Mouse (Mus musculus) gastrocnemius, adult 8-10 months (tissue): ENCODE results near the gene Gigyf1. TPM values are rescaled to one million over a fixed set of nuclear protein-coding genes. Genes with fewer than 3 reads are reported as not detected.

Source experiments
- DNase-seq, 2 experiments: peaks; one replicate each; pipeline ENCODE4 v3.0.0; 2022; ENCODE audit warnings: low spot score in 2 of 2
- total RNA-seq, 4 experiments: library from RNA; stranded (reverse); gene quantifications; 2 replicates each; pipeline ENCODE4 v1.2.4; 2022

The Gigyf1 gene
- total RNA-seq, result 10 to 100 TPM; 21.2 to 25.5 (median 22.6) TPM

DNA sequence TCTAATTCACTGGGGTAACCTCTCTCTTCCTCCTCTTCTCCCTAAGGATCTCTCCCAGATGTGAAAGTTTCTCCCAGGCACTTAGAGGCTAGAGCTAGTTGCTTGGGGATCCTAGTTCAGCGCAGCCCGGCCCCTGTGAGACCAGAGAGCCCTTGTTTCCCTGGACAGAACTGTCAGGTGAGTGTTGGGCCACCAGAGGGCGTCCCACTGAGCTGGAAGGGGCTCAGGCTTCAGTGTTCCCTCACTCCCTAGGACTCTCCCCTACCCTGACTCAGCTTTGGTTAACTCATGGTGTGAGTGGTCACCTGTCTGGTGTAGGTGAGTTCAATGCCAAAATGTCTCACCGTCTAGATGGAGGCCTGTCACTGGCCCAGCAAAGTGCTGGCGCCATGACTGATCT, at the start of gene Gigyf1:
Gene Gigyf1, plus strand, starts transcription at position 113 of the 400 bp plus-strand sequence.
- DNase-seq, result no peak

DNA sequence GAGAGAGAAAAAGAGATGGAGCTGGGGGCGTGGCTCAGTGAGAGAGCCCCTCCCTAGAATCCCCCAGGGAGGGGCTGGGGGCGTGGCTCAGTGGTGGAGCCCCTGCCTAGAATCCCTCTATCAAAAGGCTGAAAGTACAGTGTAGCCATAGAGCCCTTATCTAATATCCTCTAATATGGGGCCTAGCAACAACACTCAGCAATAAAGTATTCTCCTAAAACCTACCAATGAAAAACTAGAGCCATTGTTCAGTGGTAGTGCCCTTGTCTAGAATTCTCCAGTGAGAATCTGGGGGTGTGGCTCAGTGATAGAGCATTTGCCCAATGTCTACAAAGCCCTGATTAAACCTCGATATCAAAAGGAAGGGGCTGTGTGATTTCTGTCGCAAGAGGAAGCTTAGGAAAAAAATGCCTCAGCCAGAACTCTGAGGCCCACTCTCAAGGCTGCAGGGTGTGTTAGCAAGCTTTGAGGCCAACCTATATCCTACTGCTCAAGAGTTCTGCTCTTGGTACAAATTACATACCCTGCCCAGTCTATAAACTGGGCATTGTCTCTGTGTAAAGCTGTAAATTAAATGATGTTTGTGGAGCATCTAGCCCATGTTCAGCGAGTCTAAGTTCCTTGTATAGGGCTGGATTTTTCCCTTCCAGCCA, 46.0 kb upstream of the Gigyf1 start:
- DNase-seq, result no peak

DNA sequence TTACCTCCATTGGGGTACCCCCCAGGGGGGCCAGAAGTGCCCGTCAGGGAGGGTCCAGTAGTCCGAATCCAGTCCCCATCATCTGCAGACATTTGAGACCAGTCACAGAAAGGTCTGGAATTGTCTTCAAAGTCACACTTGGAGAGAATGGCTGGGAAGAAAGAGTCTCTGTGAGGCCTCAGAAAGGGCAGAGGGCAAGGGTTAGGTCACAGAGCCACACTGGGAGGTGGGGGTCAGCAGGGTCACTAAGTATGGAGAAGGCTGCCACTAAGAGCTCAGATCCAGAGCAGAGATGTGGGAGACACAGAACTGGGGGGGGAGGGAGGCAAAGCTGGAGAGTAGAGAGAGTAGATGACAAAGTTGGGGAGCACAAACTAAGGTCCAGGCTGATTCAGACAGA, 44.0 kb upstream of the Gigyf1 start:
- no peak for DNase-seq

DNA sequence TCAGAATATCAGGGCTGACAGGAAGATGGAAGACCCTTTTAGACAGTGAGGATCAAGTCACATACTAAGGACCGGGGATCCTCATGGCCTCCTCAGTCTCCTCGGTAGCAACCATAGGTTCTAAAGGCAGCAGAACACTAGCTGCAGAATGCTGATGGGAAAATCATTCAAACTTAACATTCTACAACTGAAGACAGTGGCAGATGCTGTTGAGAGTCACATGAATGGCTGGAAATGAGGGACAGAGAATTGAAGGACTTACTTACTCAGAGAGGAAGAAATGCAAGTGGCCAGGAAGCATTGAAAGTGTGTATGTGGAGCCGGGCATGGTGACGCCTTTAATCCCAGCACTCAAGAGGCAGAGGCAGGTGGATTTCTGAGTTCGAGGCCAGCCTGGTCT, 41.4 kb upstream of the Gigyf1 start, which contains the start of gene Zan:
Gene Zan, minus strand, starts transcription at position 101 of the 400 bp plus-strand sequence.
- no peak for DNase-seq

DNA sequence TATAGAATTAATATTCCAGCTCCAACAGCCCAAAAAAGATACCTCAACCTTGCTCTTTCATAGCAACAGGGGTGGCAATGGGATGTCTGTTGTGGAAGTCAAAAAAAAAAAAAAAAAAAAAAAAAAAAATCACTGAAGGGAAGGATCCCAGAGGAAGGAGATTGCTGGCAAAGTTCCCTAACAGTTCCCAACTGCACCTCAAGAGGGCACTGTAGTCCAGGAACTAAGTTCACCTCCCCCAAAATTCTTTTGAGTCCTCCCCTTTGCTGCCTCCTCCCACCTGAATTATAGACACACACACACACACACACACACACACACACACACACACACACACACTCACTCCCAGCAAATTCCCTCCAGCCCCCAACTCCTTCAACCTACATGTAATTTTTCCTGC, 37.2 kb upstream of the Gigyf1 start:
- peak; percentile 71 to 74 for DNase-seq

DNA sequence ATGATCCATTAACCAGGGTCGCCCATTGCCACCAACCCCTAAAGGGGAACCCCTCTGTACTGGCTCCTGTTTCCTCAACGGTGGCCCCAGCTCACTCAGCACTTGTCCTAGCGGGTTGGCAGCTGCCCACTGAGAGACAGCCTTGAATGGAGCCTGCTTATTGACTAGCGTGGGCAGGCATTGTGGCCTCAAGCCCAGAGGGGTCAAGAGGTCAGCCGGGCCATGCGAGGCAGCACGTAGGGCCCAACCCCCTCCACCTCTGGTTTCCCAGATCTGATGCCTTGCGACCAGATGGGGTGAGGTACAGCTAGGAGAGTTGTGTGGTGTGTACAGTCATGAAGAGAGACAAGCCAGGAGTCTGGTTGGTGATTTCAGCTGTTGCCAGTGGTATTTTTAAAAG, 36.5 kb upstream of the Gigyf1 start:
- DNase-seq, result no peak

DNA sequence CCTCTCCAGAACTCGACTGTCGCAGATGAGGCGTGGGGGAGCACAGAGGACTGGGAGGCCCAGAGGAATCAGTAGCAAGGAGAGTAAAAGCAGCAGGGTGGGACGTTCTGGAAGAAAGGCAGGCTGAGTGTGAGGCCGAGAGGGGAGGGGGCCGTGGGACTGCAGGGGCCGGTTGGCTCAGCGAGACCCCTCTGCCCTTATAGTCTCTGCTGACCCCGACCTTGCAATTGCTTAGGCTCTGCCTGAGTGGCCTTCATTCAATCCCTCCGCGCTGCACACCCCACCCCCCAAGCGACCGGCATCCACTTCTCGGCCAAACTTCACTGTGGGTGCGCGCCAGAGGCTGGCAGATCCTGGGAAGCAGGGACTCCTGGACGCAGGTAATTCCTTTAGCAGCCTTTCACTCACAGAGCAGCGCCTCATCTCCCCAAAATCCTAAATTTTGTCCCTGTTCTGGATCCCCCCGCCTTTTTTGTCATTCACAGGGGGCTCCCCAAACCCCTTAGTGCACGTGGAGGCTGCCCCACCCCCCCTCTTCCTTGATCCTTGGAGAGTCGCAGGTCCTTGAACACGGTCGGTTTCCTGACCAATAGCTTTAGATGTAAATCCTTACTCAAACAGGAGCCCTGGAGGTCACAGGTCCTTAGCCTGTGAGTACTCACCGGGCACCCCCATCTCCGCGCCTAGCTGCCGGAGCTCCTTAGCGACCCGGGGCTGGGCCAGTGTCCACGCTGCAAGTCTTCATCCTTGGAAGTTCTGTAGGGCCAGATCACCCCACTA, 33.1 kb upstream of the Gigyf1 start:
- DNase-seq, result no peak

DNA sequence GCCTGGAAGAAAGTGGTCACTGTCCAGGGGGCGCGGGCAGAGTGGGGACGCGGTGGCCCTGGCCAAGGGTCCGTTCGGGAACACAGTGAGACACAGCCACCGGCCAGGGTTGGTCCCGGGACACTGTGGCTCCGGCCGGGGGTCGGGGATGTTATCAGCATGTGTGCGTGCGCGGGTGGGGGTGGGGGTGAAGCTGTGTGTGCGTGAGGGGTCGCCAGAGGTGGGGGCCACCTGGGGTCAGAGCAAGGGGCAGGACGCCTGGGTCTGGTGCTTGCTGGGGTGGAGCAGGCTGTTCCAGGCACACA, 32.5 kb upstream of the Gigyf1 start:
- DNase-seq, result no peak

DNA sequence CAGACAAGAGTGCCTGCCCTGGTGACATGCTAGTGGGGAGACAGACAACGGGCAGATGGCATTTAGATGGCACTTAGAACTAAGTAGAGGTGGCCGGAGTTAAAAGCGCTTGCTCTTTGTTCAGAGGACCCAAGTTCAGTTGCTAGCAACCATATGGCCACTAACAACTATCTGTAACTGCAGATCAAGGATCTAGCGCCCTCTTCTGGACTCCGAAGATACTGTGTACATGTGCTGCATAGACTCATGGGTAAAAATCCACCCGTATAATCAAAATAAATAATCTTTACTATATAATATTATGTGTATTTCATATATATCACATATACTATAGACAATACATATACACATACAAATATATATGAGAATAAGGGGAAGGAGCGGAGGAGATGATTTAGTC, 30.7 kb upstream of the Gigyf1 start:
- no peak for DNase-seq

DNA sequence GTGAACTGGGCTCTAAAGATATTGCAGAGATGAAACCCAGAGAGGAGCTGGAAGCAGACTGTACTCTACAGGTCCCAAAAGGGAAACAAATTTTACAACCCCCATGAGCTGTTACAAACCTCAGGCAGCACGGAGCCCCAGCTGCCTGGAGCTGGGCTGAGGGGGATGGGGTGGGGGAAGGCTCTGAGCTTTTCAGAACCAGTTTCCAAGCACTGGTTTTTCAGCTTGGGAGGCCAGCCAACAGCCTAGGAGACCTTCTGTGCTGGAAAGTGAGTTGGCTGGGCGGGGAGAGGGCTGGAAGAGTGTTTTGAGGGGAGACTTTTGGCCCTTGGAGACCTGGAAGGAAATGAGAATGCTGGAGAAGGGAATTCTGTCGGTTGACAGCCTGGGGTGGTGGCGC, 26.8 kb upstream of the Gigyf1 start:
- peak in 1 of 2 experiments; percentile 62 for DNase-seq

DNA sequence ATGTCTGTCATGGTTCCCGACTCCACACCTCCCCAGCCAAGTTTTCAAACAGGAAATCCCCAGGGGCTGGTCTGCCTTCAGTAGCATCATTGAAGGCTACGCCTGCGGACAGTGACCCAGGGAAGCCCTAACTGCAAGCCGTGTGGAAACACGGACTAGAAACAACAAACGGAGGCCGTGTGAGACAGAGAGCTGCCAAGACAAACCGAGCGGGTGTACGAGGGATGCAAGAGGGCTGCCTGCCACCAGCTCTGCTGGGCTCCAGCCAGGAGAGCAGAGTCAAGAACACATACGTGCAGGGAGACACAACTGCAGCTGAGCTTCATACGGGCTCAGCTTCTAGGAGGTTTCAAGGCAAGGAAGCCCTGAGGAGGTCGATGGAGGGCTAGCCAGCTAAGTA, 24.5 kb upstream of the Gigyf1 start:
- no peak for DNase-seq

DNA sequence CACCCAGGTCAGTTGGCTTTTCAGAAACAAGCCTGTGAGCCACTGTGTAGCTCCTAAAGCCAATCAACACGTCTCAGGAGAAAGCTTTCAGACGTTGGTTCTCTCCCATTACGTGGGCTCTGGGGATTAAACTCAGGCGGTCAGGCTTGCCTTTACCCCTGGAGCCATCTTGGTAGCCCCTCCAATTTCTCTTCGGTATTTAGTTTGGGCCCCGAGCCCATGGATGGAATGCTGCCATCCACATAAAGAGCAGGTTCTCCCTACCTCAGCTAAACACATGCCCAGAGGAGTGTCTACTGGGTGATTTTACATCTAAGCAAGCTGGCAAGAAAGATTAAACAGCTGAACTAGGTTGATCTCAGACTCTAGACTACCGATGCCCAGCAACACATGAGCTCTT, 18.2 kb upstream of the Gigyf1 start:
- no peak for DNase-seq

DNA sequence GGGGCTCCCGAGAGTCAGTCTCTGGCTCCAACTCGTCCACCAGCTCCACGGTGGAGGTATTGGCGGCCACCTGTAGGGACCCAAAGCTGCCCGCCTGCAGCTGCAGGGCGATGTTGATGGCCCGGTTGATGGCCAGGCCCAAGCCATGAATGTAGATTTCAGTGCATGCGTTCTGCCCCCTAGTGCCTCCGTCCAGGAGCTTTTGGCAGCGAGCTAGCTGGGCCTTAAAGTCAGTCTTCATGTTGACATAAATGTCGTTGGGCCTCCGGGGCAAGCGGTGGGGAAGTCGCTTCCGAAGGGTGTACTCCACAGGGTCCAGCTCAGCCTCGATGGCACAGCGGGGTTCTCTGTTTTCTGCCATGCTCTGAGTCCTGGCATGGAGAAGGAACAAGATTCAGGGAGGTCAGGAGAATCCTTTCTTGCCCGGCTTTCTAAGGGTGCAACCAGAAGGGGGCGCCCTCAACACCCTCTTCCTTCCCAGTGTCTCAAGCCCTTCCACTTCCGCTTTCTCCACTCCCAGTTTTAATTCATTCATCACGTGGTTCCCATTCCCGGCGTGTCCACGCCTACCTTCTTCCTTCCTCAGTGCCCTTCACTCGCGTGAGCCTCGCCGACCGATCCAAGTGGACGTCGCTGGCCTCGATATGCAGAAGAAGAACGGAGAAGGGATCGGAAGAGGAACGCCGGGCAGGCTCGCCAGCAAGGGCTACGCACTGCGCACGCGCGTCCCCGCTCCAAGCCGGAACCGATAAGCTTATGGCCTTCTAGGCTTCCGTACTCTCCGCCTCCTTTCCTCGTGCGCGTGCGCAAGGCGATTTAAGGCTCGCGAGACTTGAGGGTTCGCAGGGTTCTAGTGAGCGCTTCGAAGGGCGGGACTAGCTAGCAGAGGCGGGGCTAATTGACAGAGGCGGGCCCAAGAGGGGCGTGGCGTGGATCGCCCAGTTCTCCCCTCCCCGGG, 16.4 kb upstream of the Gigyf1 start, which contains the start of gene Pop7:
Gene Pop7, minus strand, starts transcription at position 810 of the 958 bp plus-strand sequence.
- DNase-seq, result peak; percentile 100

DNA sequence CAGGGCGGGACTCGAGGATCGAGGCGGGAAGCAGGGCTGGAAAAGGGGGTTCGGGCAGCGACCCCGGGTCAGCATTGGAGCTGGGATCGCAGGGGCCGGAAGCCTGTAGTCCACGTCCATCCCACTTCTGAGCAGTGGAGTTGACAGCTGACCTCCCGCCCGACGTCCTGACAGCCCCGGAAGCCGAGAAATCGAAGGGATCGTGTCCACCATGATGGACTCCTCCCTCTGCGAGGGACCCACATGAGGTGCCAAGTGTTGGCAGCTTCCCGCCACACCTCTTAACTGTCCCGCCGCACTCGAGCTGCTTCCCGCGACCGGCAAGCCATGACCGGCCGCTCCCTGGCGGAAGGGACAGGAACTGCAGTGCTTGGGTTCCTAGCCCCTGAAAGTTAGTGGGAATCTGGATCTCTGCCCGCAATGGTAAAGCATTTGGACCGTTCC, 15.7 kb upstream of the Gigyf1 start:
- DNase-seq, result peak in 1 of 2 experiments; percentile 84

DNA sequence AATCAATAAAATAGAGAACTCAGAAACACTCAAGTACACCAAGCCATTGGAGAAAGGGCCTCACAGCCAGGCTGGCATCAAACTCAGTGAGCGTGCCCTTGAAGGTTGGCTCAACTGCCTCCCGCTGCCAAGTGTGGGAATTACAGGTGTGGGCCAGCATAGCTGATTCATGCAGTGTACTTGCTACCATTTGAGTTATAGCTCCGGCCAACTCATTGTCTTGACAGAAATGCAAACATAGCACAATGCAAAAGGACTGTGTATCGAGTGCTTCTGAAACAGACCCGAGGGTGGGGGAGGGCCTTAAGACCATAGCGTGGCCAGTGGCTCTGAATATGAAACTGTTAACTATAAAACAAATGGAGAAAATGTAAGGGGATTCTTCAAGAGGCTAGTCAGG, 14.3 kb upstream of the Gigyf1 start:
- DNase-seq, result no peak

DNA sequence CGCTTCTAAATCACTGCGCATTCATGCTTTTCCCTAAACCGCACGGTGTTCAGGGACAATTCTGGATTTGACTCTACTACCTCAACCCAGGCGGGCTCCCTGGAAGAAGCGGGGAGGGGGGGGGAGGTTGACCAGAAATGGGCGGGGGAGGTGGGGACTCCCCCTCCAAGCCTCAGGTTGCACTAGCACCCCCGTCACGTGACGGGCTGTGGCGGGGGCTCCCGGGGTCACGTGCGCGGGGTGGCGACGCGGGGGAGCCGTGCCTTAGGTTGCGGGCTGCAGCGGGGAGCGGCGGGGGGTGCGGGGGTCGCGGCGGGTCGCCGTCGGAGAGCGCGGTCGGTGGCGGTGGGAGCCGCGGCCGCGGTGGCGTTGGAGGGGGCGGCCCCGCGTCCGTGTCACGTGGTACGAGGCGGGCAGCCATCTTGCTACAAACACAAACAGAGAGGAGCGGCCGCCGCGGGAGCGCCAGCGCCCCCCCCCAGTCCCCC, 8.3 kb upstream of the Gigyf1 start:
- peak; percentile 70 to 77 for DNase-seq

DNA sequence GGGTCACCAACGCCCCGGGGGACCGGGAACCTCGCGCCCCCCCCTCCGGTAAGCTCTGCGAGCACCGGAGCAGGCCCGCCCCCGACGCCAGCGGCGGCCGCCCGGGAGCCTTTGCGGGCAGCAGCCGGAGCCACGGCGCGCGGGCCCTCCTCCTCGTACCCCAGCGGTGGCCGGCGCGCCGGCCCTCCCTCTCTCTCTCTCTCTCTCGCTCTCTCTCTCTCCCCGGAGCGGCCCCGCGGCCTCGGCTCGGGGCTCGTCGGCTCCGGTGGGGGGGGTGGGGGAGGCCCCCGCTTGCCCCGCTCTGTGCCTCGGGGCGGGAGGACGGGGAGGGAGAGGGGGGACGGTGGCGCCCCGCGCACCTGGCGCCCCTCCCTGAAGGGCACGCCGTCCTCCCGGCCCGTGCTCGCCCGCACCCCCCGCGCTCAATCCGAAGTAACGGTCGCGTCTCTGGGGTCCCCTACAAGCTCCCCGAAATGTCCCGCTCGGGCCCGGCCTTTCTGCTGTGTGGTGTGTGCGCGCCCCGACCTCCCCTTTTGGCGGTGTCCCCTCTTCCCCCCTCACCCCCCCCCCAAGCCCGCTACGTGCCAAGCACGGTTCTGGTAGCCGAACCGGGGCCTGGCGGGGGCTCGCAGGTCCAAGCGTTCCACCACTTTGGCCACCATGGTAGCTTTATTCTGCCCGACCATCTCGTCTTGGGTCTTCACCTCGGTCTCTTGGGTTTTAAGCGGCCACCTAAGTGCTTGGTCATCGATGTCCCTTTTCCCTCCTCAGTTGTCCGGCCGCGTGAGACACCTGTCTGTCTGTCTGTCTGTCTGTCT, 7.6 kb upstream of the Gigyf1 start:
- no peak for DNase-seq

DNA sequence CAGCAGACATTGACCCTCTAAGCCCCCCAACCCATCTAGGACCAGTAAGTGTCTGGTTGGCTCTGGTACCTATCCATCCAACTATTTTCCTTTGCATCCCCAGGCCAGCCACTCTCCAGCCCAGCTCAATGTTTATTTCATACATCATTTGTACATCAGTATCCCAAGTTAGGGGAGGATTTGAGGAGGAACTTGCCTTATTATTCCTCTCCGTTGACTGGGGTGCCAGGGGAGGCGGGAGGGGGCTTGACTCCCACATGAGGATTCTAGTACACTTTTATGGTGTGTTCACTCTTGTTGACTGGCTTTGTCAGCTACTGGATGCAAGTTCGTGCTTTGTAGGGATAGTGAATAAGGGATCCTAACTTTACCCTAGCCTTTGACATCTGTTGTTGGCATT, 6.6 kb upstream of the Gigyf1 start:
- no peak for DNase-seq

DNA sequence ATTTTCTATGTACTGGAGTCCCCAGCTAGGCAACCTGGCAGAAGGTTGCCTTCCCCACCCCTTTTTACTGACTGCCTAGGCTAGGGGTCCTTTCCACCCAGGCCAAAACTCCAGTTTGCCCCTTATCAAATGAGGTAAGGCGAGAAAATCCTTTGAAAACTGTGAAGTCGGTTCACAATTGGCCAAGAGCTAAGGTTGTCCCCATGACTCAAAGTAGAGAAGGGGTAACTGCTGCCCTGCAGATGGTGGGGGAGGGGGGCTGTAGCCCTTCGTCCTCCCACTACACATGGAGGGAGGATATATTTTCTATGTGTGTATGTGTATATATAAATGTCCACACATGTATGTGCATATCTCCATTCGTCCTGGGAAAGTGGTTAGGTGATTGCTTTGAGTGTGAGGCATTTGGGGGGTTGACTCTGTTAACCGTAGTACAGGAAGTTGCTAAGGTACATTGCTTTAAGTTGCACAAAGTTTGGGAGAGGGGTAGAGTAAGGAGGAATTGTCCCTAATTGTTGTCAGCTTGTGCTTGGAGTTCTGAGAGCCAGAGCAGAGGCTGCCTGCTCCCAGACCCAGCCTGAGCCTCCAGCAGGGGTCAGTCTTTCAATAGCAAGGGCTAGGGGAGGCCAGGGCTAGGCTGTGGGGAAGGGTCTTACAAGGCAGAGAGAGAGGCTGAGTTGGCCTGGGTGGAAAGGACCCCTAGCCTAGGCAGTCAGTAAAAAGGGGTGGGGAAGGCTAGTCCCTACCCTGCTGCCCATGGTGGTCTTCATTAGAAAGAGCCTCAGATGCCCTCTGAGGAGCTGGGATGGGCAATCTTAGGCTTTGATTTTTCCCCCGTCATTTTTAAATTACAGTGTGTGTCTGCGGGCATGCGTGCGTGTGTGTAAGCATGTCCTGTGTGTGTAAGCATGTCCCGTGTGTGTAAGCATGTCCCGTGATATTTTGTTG, 5.2 kb upstream of the Gigyf1 start:
- DNase-seq, result no peak
